Mouse (Mus musculus) induced T-regulatory cell, adult 2 months (primary cell): ENCODE data around the gene Slc1a7.

Experiments used
- DNase-seq: peaks from one replicate; pipeline ENCODE4 v3.0.0-alpha.2; 2012; ENCODE audit warnings: low read depth

The Slc1a7 gene

DNA sequence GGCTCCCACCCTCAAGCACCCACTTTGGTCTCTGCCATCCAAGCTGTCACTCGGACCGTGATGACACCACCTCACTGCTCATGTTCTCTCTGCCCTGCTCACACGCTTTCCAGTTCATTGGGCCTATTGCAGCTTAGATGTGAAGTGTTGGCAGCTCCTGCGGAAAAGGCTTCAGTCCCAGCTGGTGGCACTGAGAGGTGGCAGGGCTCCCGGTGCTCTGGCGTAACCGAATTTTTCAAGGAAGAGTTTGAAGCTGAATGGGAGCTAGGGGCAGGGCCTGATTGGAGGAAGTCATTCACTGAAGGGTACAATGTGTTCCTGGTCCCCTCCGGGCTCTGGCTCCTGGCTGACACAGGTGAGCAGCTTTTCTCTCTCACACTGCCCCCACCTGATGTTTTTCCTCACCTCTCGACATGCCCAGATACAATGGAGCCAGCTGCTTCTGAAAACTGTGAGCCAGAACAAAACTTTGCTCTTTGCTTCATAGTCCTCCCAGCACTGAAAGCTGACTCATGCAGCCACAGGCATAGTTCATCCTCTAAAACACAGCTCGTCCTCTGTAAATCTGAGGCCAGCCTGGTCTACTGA is 83.6 kb downstream of the Slc1a7 start:
- no peak for DNase-seq

DNA sequence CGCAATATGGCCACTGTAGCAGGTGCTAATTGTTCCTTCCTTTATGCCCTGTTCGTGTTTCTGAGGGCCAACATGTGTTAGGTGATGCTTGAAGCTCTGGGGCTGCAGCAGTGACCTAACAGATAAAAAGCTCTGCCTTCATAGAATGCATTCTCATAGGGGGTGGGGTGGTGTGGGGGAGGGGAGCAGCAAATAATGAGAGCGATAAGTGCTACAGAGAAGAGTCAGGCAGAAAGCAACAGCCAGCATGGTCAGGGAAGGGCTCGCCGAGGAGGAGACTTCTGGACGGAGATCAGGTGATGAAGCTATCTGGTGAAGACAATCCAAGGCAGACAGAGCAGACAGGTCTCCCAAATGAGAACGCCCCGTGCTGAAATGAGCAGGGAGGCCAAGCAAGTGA is 84.5 kb downstream of the Slc1a7 start:
- DNase-seq, result no peak

DNA sequence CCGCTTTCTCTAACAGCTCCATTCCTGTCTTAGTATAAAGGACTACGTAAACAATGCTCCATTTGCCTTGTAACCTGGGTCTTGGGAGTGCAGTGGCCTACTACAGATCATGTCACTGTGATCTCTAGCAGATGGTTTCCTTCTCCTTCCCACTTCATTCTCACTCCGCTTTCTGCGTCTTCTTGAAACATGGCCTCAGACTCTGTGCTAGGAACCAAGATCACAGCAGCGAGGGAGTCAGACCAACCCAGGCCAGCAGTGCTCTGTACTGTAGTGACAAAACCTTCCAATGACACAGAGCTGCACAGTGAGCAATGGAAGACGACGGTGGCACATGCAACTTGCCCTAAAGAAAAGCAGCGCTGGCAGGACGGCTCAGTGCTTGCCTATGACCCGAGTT is 87.7 kb downstream of the Slc1a7 start:
- DNase-seq, result no peak

DNA sequence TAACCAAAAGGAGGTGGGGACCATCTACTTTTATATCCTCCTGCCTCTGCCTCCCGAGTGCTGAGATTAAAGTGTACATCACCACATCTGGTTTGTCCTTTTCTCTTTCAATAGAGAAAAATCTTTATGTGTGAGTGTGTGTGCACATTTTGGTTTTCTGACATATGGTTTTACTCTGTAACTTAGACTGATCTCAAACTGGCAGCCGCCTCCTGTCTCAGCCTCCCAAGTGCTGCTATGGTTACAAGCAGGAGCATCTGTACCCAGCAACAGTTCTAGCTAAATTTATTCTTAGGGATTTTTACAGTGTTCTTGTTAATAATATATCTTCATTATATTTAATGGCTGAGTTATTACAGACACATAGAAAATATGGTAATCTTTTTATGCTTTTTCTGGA is 89.1 kb downstream of the Slc1a7 start:
- DNase-seq, result no peak

DNA sequence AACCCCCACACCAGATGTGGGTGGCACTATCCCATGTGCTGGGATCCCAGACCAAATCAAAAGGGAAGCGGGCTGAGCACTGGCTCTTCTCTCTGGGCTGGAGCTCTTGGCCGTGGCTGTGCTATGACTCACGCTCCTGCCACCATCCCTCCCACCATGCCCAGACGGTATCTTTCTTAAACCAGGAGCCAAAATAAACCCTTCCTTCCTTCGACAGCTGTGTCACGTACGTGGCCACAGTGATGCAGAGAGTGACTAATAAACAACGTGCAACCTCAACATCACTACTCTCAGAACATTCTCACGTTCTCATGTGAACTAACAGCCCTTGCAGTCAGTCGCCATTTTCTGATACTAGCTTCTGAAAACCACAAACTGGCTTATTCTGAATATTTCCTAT is 90.0 kb downstream of the Slc1a7 start:
- no peak for DNase-seq

DNA sequence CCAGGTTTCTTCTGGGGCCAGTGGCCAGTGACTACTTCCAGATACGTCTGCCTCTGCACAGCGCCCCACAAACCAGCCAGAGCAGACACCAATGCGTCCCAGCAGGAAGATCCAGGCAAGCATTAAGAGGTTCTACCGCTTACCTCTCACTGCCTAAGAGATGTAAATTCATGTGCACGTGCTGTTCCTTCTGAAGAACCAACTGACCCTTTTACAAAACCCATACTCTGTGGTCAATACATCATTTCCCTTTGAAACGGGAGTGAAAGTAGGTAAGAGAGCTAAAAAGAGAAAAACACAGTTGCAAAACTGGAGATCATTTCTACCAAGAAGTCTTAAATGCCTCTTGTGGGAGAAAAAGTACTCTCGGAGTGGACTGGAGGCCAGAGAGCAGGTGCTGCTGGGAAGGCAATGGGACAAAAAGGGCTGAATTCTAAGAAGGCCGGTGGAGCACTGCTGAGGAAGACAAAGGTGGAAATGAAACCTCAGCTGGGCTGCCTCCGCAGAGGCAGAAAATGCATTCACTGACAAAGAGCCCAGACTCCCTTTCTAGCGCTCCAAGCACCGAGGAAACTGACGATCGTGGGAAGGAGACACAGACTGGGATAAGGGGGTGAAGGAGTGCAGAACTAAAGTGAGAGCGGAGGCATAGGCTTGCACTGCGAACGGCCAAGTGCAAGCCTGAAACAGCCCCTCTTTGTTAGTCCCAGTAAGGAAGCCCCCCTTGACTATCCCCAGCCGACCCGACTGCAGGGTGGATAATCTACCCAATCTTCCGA is 91.7 kb downstream of the Slc1a7 start:
- no peak for DNase-seq

DNA sequence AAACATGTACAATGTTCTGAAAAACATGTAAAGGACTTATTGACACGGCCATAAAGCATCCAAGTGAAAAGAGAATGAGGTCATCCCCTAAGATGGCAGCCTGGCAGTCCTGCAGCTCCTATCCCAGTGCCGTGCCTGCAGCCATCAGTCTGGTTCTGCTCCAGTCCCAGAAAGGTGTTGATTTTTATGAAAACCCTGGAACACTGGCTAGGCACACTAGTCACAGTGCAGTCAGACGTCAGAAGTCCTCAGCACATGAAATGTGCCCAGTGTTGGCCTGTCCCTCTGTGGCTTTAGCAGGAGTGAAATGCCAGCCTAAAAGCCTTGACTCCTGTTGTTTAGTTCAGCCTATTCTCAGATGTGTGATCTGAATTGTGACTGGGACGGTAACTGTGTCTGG is 92.6 kb downstream of the Slc1a7 start:
- no peak for DNase-seq

DNA sequence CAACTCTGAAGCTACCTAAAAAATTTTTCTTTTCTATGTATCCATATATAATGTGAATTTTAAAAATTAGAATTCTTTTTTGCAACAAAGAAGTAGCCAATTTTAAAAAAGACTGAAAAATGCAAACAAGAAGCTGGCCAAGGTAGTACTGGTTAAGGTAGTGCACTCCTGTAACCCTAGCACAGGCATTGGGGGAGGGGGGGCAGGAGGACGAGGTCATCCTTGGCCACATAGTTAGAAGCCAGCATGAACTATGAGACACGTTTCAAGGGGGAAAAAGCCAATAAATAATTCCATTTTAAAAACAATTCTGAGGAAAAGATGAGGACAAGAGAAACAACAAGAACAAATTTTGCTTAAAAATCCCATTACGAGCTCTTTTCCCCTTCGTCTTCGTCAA is 94.4 kb downstream of the Slc1a7 start:
- DNase-seq, result no peak
